Mouse (Mus musculus) fat pad, adult 2 months (tissue): ENCODE data around the gene Pcyt2.

Experiments used
- DNase-seq: peaks from one replicate; pipeline ENCODE4 v3.0.0-alpha.2; 2011; ENCODE audit warnings: low read depth, low spot score; ENCODE audit errors: extremely low read depth

Pcyt2 gene

GRCm38 (mm10) chr11:120571122-120571521 lies 46.6 kb downstream of the Pcyt2 start:
- DNase-seq, result peak; percentile 68

- DNase-seq, result no peak
Measured at GRCm38 (mm10) chr11:120568324-120568723, 49.4 kb downstream of the Pcyt2 start.

DNA sequence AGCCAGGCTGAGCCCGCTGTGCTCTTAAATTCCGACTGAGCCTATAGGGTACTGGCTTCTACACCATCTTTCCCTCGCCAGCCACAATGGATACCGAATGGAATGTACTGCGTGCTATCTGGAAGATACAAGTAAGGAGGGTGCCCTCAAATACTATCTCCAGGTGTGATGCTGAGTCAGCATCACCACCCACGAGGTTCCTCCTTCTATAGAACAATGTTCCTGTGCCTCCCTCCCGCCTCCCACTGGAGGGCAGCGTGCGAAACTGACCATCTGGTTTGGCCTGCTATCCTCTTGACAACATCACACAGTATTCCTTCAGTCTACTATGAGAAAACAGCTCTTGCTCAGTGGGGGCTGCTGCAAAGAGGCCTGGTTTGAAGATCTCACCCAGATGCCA lies 52.6 kb downstream of the Pcyt2 start:
- no peak for DNase-seq

DNA sequence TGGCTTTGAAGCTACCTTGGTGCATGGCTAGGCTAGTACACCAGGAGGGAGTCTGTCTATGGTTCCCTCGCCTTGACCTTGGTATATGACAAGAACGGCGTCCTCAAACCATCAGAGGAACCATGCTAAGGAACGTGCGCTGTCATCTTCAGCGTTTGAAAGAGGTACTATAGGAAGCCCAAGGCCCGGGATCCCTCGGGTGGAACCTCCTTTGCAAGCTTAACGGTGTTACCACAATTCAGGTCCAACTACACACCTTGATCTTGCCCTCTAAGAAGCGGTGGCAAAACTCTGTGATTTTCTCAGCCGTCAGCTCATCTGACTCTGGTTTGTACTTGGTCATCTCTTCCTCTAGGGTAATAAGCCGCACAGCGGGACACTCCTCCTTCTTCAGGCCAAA lies 54.8 kb downstream of the Pcyt2 start:
- no peak for DNase-seq

DNA sequence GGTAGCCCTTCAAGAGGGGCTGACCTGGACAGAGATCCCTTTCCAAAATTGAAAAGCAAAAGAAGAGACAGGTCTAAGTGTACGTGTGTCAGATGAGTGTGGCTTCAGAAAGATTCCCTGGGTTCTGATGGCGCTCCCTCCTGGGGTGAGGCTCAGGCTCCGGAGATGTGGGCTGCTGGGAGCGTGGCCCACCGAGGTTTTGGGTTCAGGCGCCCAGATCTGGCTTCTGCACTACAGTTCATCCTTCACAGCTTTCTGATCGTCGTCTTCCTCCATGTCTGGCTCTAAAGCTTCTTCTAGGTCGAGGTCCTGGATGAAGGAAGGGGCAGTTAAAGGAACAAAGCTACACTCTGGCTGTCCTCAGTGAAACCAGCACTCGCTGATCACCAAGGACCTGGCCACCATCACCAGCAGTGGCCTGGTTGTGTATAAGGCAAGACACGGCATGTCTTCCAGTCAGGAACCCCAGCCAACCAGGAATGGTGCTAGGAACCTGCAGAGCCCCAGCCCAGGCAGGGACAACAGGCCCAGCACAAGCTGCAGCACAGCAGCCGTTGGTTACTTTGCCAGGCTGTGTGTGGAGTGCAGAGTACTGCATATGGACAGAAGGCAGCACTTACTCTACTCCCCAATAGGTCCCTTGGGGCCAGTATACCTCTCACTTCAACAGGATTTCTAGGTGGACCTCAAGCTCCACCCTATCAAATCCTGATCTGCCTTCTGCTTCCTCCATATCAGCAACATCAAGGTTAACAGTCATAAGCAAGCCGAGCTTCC lies 56.6 kb downstream of the Pcyt2 start:
- DNase-seq, result no peak
